Mouse (Mus musculus) limb, embryonic 11.5 days (tissue): ENCODE results near the gene Pnliprp1. TPM values are rescaled to one million over a fixed set of nuclear protein-coding genes. Genes with fewer than 3 reads are reported as not detected.

ENCODE experiments used
- ATAC-seq: fragments of 200-750 bp; cut with Nextera tagmentation; 2 replicates; pipeline ENCODE4 v1.8.0; 2017; ENCODE audit warnings: low read depth; ENCODE audit not compliant: insufficient number of reproducible peaks, low FRiP score, low TSS enrichment
- DNase-seq: peaks from one replicate; pipeline ENCODE4 v3.0.0-alpha.2; 2015; ENCODE audit warnings: low spot score
- H3K27ac ChIP-seq: fragments of 300-500 bp; sonication (generic); replicated peaks from 2 replicates; pipeline ENCODE4 v1.5.1; 2014; ENCODE audit warnings: low read depth, mild to moderate bottlenecking, low read length
- H3K27me3 ChIP-seq: fragments of 300-500 bp; sonication (generic); 2 replicates; pipeline ENCODE4 v1.6.1; 2014; ENCODE audit warnings: mild to moderate bottlenecking, low read length, mixed read lengths; ENCODE audit not compliant: control insufficient read depth, insufficient read depth
- H3K36me3 ChIP-seq: fragments of 300-500 bp; sonication (generic); 2 replicates; pipeline ENCODE4 v1.6.1; 2014; ENCODE audit warnings: mild to moderate bottlenecking, low read length, moderate library complexity, mixed read lengths; ENCODE audit not compliant: control insufficient read depth, insufficient read depth
- H3K4me1 ChIP-seq: fragments of 300-500 bp; sonication (generic); 2 replicates; pipeline ENCODE4 v1.6.1; 2014; ENCODE audit warnings: low read length, mixed read lengths; ENCODE audit not compliant: control insufficient read depth, insufficient read depth
- H3K4me2 ChIP-seq: fragments of 300-500 bp; sonication (generic); 2 replicates; pipeline ENCODE4 v1.6.1; 2014; ENCODE audit warnings: low read depth, mild to moderate bottlenecking, moderate library complexity; ENCODE audit not compliant: severe bottlenecking
- H3K4me3 ChIP-seq: fragments of 300-500 bp; sonication (generic); 2 replicates; pipeline ENCODE4 v1.5.1; 2014; ENCODE audit warnings: low read depth, low read length
- H3K9ac ChIP-seq: fragments of 300-500 bp; sonication (generic); 2 replicates; pipeline ENCODE4 v1.6.1; 2014; ENCODE audit warnings: mild to moderate bottlenecking, low read length
- H3K9me3 ChIP-seq: fragments of 300-500 bp; sonication (generic); 2 replicates; pipeline ENCODE4 v1.6.1; 2016; ENCODE audit warnings: low read length; ENCODE audit not compliant: control insufficient read depth
- WGBS: fragments of 180-500 bp; shearing (Covaris S2); extraction: QIAGEN DNeasy Blood & Tissue Kit; methylation state at CpG from one replicate; pipeline ENCODE4 v1.1.7; 2014; 5-methylcytosine and 5-hydroxymethylcytosine counted together
- polyA plus RNA-seq: library from polyadenylated mRNA; unstranded; fragments of >200 nt; fragmentation: Nextera tagmentation; extraction: Ambion mirVana; gene quantifications from 2 replicates; pipeline ENCODE4 v1.2.1, GENCODE M21; 2014

Pnliprp1 gene
- polyA plus RNA-seq, 1 experiment from 2014 or later: not detected

GRCm38 (mm10) chr19:58758871-58759270, 30.2 kb downstream of the Pnliprp1 start:
- Histone ChIP-seq H3K4me1 (0 out of 2 replicates have a peak, but pooled peaks cover 2% of the 10 kb centered on the region), H3K36me3 (no peaks in the 10 kb centered on the region), H3K4me3 (no peak overlapping the region), H3K9ac (no peak overlapping the region), H3K4me2 (no peak overlapping the region), H3K9me3 (no peaks in the 10 kb centered on the region), H3K27me3 (no peaks in the 10 kb centered on the region), H3K27ac (no peak overlapping the region)
- 88% methylated on average over 4 of the region's 4 CpGs for WGBS
- no peak for DNase-seq
- no peak for ATAC-seq

- Histone ChIP-seq H3K9ac (no peak within 1 kb of the TSS), H3K36me3 (no peaks in the 10 kb centered on the region), H3K27ac (no peak within 1 kb of the TSS), H3K27me3 (no peaks in the 10 kb centered on the region), H3K4me3 (no peak within 1 kb of the TSS), H3K4me2 (no peak within 1 kb of the TSS), H3K9me3 (no peaks in the 10 kb centered on the region), H3K4me1 (0 out of 2 replicates have a peak, but pooled peaks cover 2% of the 10 kb centered on the region)
- WGBS: 60% methylated on average over 9 of the region's 9 CpGs
- DNase-seq (no peak), ATAC-seq (no peak)
These were observed 30.7 kb downstream of the Pnliprp1 start, which contains the start of gene Pnliprp2 for GRCm38 (mm10) chr19:58759423-58759822. TSS of gene Pnliprp2 (plus strand) at chr19:58759719.

GRCm38 (mm10) chr19:58762316-58762715, 33.6 kb downstream of the Pnliprp1 start:
- H3K9me3 ChIP-seq: no peaks in the 10 kb centered on the region
- H3K9ac ChIP-seq: no peak overlapping the region
- H3K4me1 ChIP-seq: 0 out of 2 replicates have a peak, but pooled peaks cover 2% of the 10 kb centered on the region
- H3K4me3 ChIP-seq: no peak overlapping the region
- WGBS: 12% methylated on average over 6 of the region's 6 CpGs
- H3K27ac ChIP-seq: no peak overlapping the region
- ATAC-seq (peak; percentile 57; the same call in 1 of the 2 replicates), DNase-seq (no peak)
- H3K4me2 ChIP-seq: no peak overlapping the region
- no peaks in the 10 kb centered on the region for H3K27me3 ChIP-seq
- no peaks in the 10 kb centered on the region for H3K36me3 ChIP-seq

GRCm38 (mm10) chr19:58762848-58763541, 34.3 kb downstream of the Pnliprp1 start:
- Histone ChIP-seq H3K4me3 (no peak overlapping the region), H3K9ac (no peak overlapping the region), H3K36me3 (no peaks in the 10 kb centered on the region), H3K27me3 (no peaks in the 10 kb centered on the region), H3K4me2 (no peak overlapping the region), H3K27ac (no peak overlapping the region), H3K4me1 (0 out of 2 replicates have a peak, but pooled peaks cover 2% of the 10 kb centered on the region), H3K9me3 (no peaks in the 10 kb centered on the region)
- 5% methylated on average over 12 of the region's 12 CpGs for WGBS
- DNase-seq (peak; percentile 82), ATAC-seq (peak; percentile 60; the same call in 1 of the 2 replicates)

- Histone ChIP-seq H3K27ac (no peak overlapping the region), H3K9ac (no peak overlapping the region), H3K9me3 (no peaks in the 10 kb centered on the region), H3K36me3 (no peaks in the 10 kb centered on the region), H3K4me3 (no peak overlapping the region), H3K27me3 (no peaks in the 10 kb centered on the region), H3K4me2 (no peak overlapping the region), H3K4me1 (0 out of 2 replicates have a peak, but pooled peaks cover 2% of the 10 kb centered on the region)
- no peak for DNase-seq
- ATAC-seq: no peak
- WGBS: 94% methylated on average over 6 of the region's 6 CpGs
These were observed 38.6 kb downstream of the Pnliprp1 start for GRCm38 (mm10) chr19:58767329-58767728.

GRCm38 (mm10) chr19:58776461-58776860, 47.8 kb downstream of the Pnliprp1 start:
- ATAC-seq (no peak), DNase-seq (no peak)
- no peak overlapping the region for H3K9ac ChIP-seq
- no peak overlapping the region for H3K27ac ChIP-seq
- H3K9me3 ChIP-seq: no peaks in the 10 kb centered on the region
- no peak overlapping the region for H3K4me3 ChIP-seq
- H3K27me3 ChIP-seq: no peaks in the 10 kb centered on the region
- H3K4me1 ChIP-seq: no peaks in the 10 kb centered on the region
- no peaks in the 10 kb centered on the region for H3K36me3 ChIP-seq
- WGBS: 79% methylated on average over 5 of the region's 5 CpGs
- H3K4me2 ChIP-seq: no peak overlapping the region

GRCm38 (mm10) chr19:58781566-58781965, 52.9 kb downstream of the Pnliprp1 start:
- H3K27ac ChIP-seq: no peak overlapping the region
- ATAC-seq: no peak
- no peaks in the 10 kb centered on the region for H3K36me3 ChIP-seq

GRCm38 (mm10) chr19:58783938-58784337, 55.3 kb downstream of the Pnliprp1 start:
- no peak overlapping the region for H3K9ac ChIP-seq
- whole genome bisulfite sequencing: 62% methylated on average over 7 of the region's 7 CpGs
- no peaks in the 10 kb centered on the region for H3K4me1 ChIP-seq
- no peaks in the 10 kb centered on the region for H3K9me3 ChIP-seq
- H3K36me3 ChIP-seq: no peaks in the 10 kb centered on the region
- no peak for ATAC-seq
- no peak for DNase-seq
- no peak overlapping the region for H3K27ac ChIP-seq
- no peak overlapping the region for H3K4me2 ChIP-seq
- H3K27me3 ChIP-seq: no peaks in the 10 kb centered on the region
- no peak overlapping the region for H3K4me3 ChIP-seq

More at GRCm38 (mm10) chr19:58781566-58781965, 52.9 kb downstream of the Pnliprp1 start:
- Histone ChIP-seq H3K4me1 (no peaks in the 10 kb centered on the region), H3K4me3 (no peak overlapping the region), H3K9ac (no peak overlapping the region), H3K27me3 (no peaks in the 10 kb centered on the region), H3K9me3 (no peaks in the 10 kb centered on the region), H3K4me2 (no peak overlapping the region)
- DNase-seq: no peak
- 69% methylated on average over 4 of the region's 4 CpGs for WGBS
